Mouse (Mus musculus) CH12.LX (cell line): ENCODE results near the gene Olfr578. TPM values are rescaled to one million over a fixed set of nuclear protein-coding genes. Genes with fewer than 3 reads are reported as not detected.

Experiments used
- DNase-seq: peaks from one replicate; pipeline ENCODE4 v3.0.0-alpha.2; 2013; ENCODE audit errors: extremely low read depth
- H3K27ac ChIP-seq: 2 replicates; pipeline ENCODE4 v1.5.1; 2012; ENCODE audit warnings: low read depth, mild to moderate bottlenecking, control low read depth, moderate library complexity; ENCODE audit not compliant: insufficient read depth
- H3K27me3 ChIP-seq: replicated peaks from 2 replicates; pipeline ENCODE3; 2012; ENCODE audit warnings: inconsistent platforms
- H3K36me3 ChIP-seq, 2 experiments: replicated peaks in 1 of 2; 2 replicates each; pipeline versions ENCODE3 to v1.6.1; 2012; ENCODE audit warnings: inconsistent platforms in 1 of 2, low read length in 1 of 2, mild to moderate bottlenecking in 1 of 2, mixed read lengths in 1 of 2, moderate library complexity in 1 of 2; ENCODE audit not compliant: control insufficient read depth in 1 of 2, insufficient read depth in 1 of 2
- H3K4me1 ChIP-seq, 2 experiments: 2 replicates each; pipeline ENCODE4 v1.6.1; 2012; ENCODE audit warnings: inconsistent platforms in 1 of 2, moderate library complexity in 1 of 2; ENCODE audit not compliant: insufficient read depth in 2 of 2, control insufficient read depth in 1 of 2
- H3K4me2 ChIP-seq: 2 replicates; pipeline ENCODE4 v1.6.1; 2012; ENCODE audit warnings: low read depth, mild to moderate bottlenecking, control low read depth; ENCODE audit not compliant: poor library complexity, insufficient read depth, severe bottlenecking
- H3K4me3 ChIP-seq, 3 experiments: fragments of 150-350 bp in 1 of 3; sonication (generic) in 1 of 3; replicated peaks in 1 of 3; 2 replicates each; pipeline versions ENCODE3 to v1.5.1; 2011 to 2012; ENCODE audit warnings: low read depth in 2 of 3, low read length in 2 of 3, mild to moderate bottlenecking in 2 of 3, moderate library complexity in 2 of 3, control low read depth in 1 of 3, improper control_type of control experiment in 1 of 3, inconsistent platforms in 1 of 3, mixed read lengths in 1 of 3; ENCODE audit not compliant: poor library complexity in 1 of 3
- H3K79me2 ChIP-seq: replicated peaks from 2 replicates; pipeline ENCODE4 v1.6.1; 2012; ENCODE audit warnings: mild to moderate bottlenecking, moderate library complexity; ENCODE audit not compliant: control insufficient read depth, poor library complexity, insufficient read depth, severe bottlenecking; ENCODE audit errors: extremely low read depth
- H3K9ac ChIP-seq: 2 replicates; pipeline ENCODE4 v1.6.1; 2012; ENCODE audit warnings: low read depth, mild to moderate bottlenecking, control low read depth, moderate library complexity; ENCODE audit not compliant: insufficient read depth
- H3K9me3 ChIP-seq: replicated peaks from 2 replicates; pipeline ENCODE3; 2012; ENCODE audit warnings: low read length, inconsistent platforms, mixed read lengths
- BHLHE40 ChIP-seq: IDR thresholded peaks from 2 replicates; pipeline ENCODE4 v1.6.1; 2011; ENCODE audit warnings: mild to moderate bottlenecking, low read depth, low read length, improper control_type of control experiment
- E2F4 ChIP-seq: IDR thresholded peaks from 2 replicates; pipeline ENCODE4 v1.6.1; 2011; ENCODE audit warnings: low read depth, low read length, improper control_type of control experiment; ENCODE audit not compliant: insufficient replicate concordance
- ELF1 ChIP-seq: IDR thresholded peaks from 2 replicates; pipeline ENCODE4 v1.6.1; 2014; ENCODE audit warnings: low read depth, mild to moderate bottlenecking, inconsistent platforms, low read length, improper control_type of control experiment
- EP300 ChIP-seq: IDR thresholded peaks from 2 replicates; pipeline ENCODE4 v1.6.1; 2011; ENCODE audit warnings: low read length, improper control_type of control experiment
- ETS1 ChIP-seq: conservative IDR thresholded peaks from 2 replicates; pipeline ENCODE4 v1.6.1; 2012; ENCODE audit warnings: low read depth, mild to moderate bottlenecking, inconsistent platforms, low read length, improper control_type of control experiment, moderate library complexity
- HCFC1 ChIP-seq: IDR thresholded peaks from 2 replicates; pipeline ENCODE4 v1.6.1; 2012; ENCODE audit warnings: low read depth, mild to moderate bottlenecking, inconsistent platforms, low read length, improper control_type of control experiment
- IRF4 ChIP-seq: IDR thresholded peaks from 2 replicates; pipeline ENCODE4 v1.6.1; 2014; ENCODE audit warnings: low read depth, mild to moderate bottlenecking, inconsistent platforms, low read length, improper control_type of control experiment
- JUN ChIP-seq: IDR thresholded peaks from 2 replicates; pipeline ENCODE4 v1.6.1; 2011; ENCODE audit warnings: low read depth, mild to moderate bottlenecking, low read length, improper control_type of control experiment, moderate library complexity; ENCODE audit not compliant: insufficient read depth
- MXI1 ChIP-seq: IDR thresholded peaks from 2 replicates; pipeline ENCODE4 v1.6.1; 2011; ENCODE audit warnings: mild to moderate bottlenecking, low read depth, low read length, improper control_type of control experiment
- MYC ChIP-seq: IDR thresholded peaks from 2 replicates; pipeline ENCODE4 v1.6.1; 2011; ENCODE audit warnings: low read depth, mild to moderate bottlenecking, improper control_type of control experiment, low read length
- NELFE ChIP-seq: IDR thresholded peaks from 2 replicates; pipeline ENCODE4 v1.6.1; 2011; ENCODE audit warnings: low read depth, low read length, improper control_type of control experiment
- NRF1 ChIP-seq: IDR thresholded peaks from 2 replicates; pipeline ENCODE4 v1.6.1; 2014; ENCODE audit warnings: low read depth, mild to moderate bottlenecking, inconsistent platforms, low read length, improper control_type of control experiment, moderate library complexity
- POLR2A ChIP-seq: IDR thresholded peaks from 2 replicates; pipeline ENCODE4 v1.6.1; 2011; ENCODE audit warnings: low read depth, mild to moderate bottlenecking, improper control_type of control experiment, low read length
- SIN3A ChIP-seq: IDR thresholded peaks from 2 replicates; pipeline ENCODE4 v1.6.1; 2012; ENCODE audit warnings: low read length, improper control_type of control experiment, inconsistent platforms
- SMC3 ChIP-seq: IDR thresholded peaks from 2 replicates; pipeline ENCODE4 v1.6.1; 2011; ENCODE audit warnings: low read depth, low read length, improper control_type of control experiment
- UBTF ChIP-seq: IDR thresholded peaks from 2 replicates; pipeline ENCODE4 v1.6.1; 2012; ENCODE audit warnings: low read depth, mild to moderate bottlenecking, inconsistent platforms, low read length, improper control_type of control experiment, moderate library complexity
- ZKSCAN1 ChIP-seq: IDR thresholded peaks from 2 replicates; pipeline ENCODE4 v1.6.1; 2012; ENCODE audit warnings: low read depth, inconsistent platforms, low read length, improper control_type of control experiment, borderline replicate concordance
- ZNF384 ChIP-seq: IDR thresholded peaks from 2 replicates; pipeline ENCODE4 v1.6.1; 2012; ENCODE audit warnings: low read depth, low read length, improper control_type of control experiment, inconsistent platforms
- dilution Hi-C: fragments of 300-500 bp; cut with MboI; formaldehyde crosslinking; loops from 2 replicates; pipeline ENCODE4 v1.14.3; 2020; ENCODE audit warnings: low sequenced_read_pairs; ENCODE audit not compliant: extremely low pct_unique_long_range_greater_than_20kb, extremely low pct_ligation_motif_present
- in situ Hi-C: fragments of 300-500 bp; cut with MboI; formaldehyde crosslinking; loops from 3 replicates; pipeline ENCODE4 v1.14.3; 2019; ENCODE audit warnings: low sequenced_read_pairs, low pct_ligation_motif_present, low pct_unique_long_range_greater_than_20kb, mixed read lengths
- polyA plus RNA-seq: library from polyadenylated mRNA; unstranded; fragments of >175 nt; gene quantifications from 2 replicates; pipeline ENCODE4 v1.2.1, GENCODE M21; 2012; ENCODE audit warnings: low read depth; ENCODE audit not compliant: insufficient read length
- total RNA-seq, 2 experiments: library from RNA; depleted of rRNA; stranded (reverse); fragments of 300-350 nt in 1 of 2; fragments of >200 nt in 1 of 2; gene quantifications; 2 replicates each; pipeline ENCODE4 v1.2.3; 2012 to 2014

Gene Olfr578
- total and polyA plus RNA-seq, 3 experiments = not detected

- TF ChIP-seq ETS1 (no peak), SIN3A (no peak), BHLHE40 (no peak), UBTF (no peak), ZNF384 (no peak), MXI1 (no peak), E2F4 (no peak), EP300 (no peak), MYC (no peak), HCFC1 (no peak), JUN (no peak), ELF1 (no peak), POLR2A (no peak), IRF4 (no peak), ZKSCAN1 (no peak), NRF1 (no peak), NELFE (no peak), SMC3 (no peak)
- H3K4me3 ChIP-seq = no peak within 1 kb of the TSS
- H3K36me3 ChIP-seq = no peaks in the 10 kb centered on the region
- H3K4me2 ChIP-seq = no peak within 1 kb of the TSS
- no peak within 1 kb of the TSS for H3K27ac ChIP-seq
- no peak within 1 kb of the TSS for H3K9ac ChIP-seq
- no peaks in the 10 kb centered on the region for H3K79me2 ChIP-seq
- in situ Hi-C loops (no loop called here), dilution Hi-C loops (no loop called here)
- H3K27me3 ChIP-seq = no peaks in the 10 kb centered on the region
- DNase-seq = no peak
- no peaks in the 10 kb centered on the region for H3K4me1 ChIP-seq
- H3K9me3 ChIP-seq = no peaks in the 10 kb centered on the region
These were observed 46.6 kb downstream of the Olfr578 start, which contains the start of gene Olfr573-ps1 for GRCm38 (mm10) chr7:102942475-102942874. TSS of gene Olfr573-ps1 (minus strand) at chr7:102942575.

Other genes starting within 250 kb of the Olfr578 start
Only the 20 nearest of the 26 such genes appear.
- not detected in 2 replicates for gene Olfr564, start 185.8 kb downstream of the Olfr578 start, total RNA-seq (2012; rRNA removed)
- gene Olfr564, start 185.8 kb downstream of the Olfr578 start, total RNA-seq (2014; rRNA removed) = not detected in 2 replicates
- gene Olfr564, start 185.8 kb downstream of the Olfr578 start, polyA plus RNA-seq = not detected in 2 replicates
- not detected in 2 replicates for gene Olfr566, start 130.6 kb downstream of the Olfr578 start, total RNA-seq (2012; rRNA removed)
- gene Olfr566, start 130.6 kb downstream of the Olfr578 start, total RNA-seq (2014; rRNA removed) = not detected in 2 replicates
- gene Olfr566, start 130.6 kb downstream of the Olfr578 start, polyA plus RNA-seq = not detected in 2 replicates
- gene Olfr568, start 112.2 kb downstream of the Olfr578 start, total RNA-seq (2012; rRNA removed) = not detected in 2 replicates
- gene Olfr568, start 112.2 kb downstream of the Olfr578 start, total RNA-seq (2014; rRNA removed) = not detected in 2 replicates
- gene Olfr568, start 112.2 kb downstream of the Olfr578 start, polyA plus RNA-seq = not detected in 2 replicates
- not detected in 2 replicates for gene Olfr569, start 98.4 kb downstream of the Olfr578 start, total RNA-seq (2012; rRNA removed)
- gene Olfr569, start 98.4 kb downstream of the Olfr578 start, total RNA-seq (2014; rRNA removed) = not detected in 2 replicates
- gene Olfr569, start 98.4 kb downstream of the Olfr578 start, polyA plus RNA-seq = not detected in 2 replicates
- not detected in 2 replicates for gene Olfr570, start 94.7 kb downstream of the Olfr578 start, total RNA-seq (2012; rRNA removed)
- gene Olfr570, start 94.7 kb downstream of the Olfr578 start, total RNA-seq (2014; rRNA removed) = not detected in 2 replicates
- gene Olfr570, start 94.7 kb downstream of the Olfr578 start, polyA plus RNA-seq = not detected in 2 replicates
- not detected in 2 replicates for gene Olfr571, start 71.8 kb downstream of the Olfr578 start, total RNA-seq (2012; rRNA removed)
- not detected in 2 replicates for gene Olfr571, start 71.8 kb downstream of the Olfr578 start, total RNA-seq (2014; rRNA removed)
- not detected in 2 replicates for gene Olfr571, start 71.8 kb downstream of the Olfr578 start, polyA plus RNA-seq
- not detected in 2 replicates for gene Olfr572, start 64.9 kb downstream of the Olfr578 start, total RNA-seq (2012; rRNA removed)
- not detected in 2 replicates for gene Olfr572, start 64.9 kb downstream of the Olfr578 start, total RNA-seq (2014; rRNA removed)
- gene Olfr572, start 64.9 kb downstream of the Olfr578 start, polyA plus RNA-seq = not detected in 2 replicates
- gene Olfr573-ps1, start 46.7 kb downstream of the Olfr578 start, total RNA-seq (2012; rRNA removed) = not detected in 2 replicates
- gene Olfr573-ps1, start 46.7 kb downstream of the Olfr578 start, total RNA-seq (2014; rRNA removed) = not detected in 2 replicates
- gene Olfr573-ps1, start 46.7 kb downstream of the Olfr578 start, polyA plus RNA-seq = not detected in 2 replicates
- not detected in 2 replicates for gene Olfr574, start 40.9 kb downstream of the Olfr578 start, total RNA-seq (2012; rRNA removed)
- gene Olfr574, start 40.9 kb downstream of the Olfr578 start, total RNA-seq (2014; rRNA removed) = not detected in 2 replicates
- not detected in 2 replicates for gene Olfr574, start 40.9 kb downstream of the Olfr578 start, polyA plus RNA-seq
- gene Olfr575, start 30.5 kb downstream of the Olfr578 start, total RNA-seq (2012; rRNA removed) = not detected in 2 replicates
- not detected in 2 replicates for gene Olfr575, start 30.5 kb downstream of the Olfr578 start, total RNA-seq (2014; rRNA removed)
- gene Olfr575, start 30.5 kb downstream of the Olfr578 start, polyA plus RNA-seq = not detected in 2 replicates
- gene Olfr576, start 26.7 kb downstream of the Olfr578 start, total RNA-seq (2012; rRNA removed) = not detected in 2 replicates
- gene Olfr576, start 26.7 kb downstream of the Olfr578 start, total RNA-seq (2014; rRNA removed) = not detected in 2 replicates
- gene Olfr576, start 26.7 kb downstream of the Olfr578 start, polyA plus RNA-seq = not detected in 2 replicates
- gene Olfr577, start 13.4 kb downstream of the Olfr578 start, total RNA-seq (2012; rRNA removed) = not detected in 2 replicates
- not detected in 2 replicates for gene Olfr577, start 13.4 kb downstream of the Olfr578 start, total RNA-seq (2014; rRNA removed)
- not detected in 2 replicates for gene Olfr577, start 13.4 kb downstream of the Olfr578 start, polyA plus RNA-seq
- gene Olfr582, start 48.7 kb upstream of the Olfr578 start, total RNA-seq (2012; rRNA removed) = not detected in 2 replicates
- gene Olfr582, start 48.7 kb upstream of the Olfr578 start, total RNA-seq (2014; rRNA removed) = not detected in 2 replicates
- gene Olfr582, start 48.7 kb upstream of the Olfr578 start, polyA plus RNA-seq = not detected in 2 replicates
- gene Olfr583, start 62.0 kb upstream of the Olfr578 start, total RNA-seq (2012; rRNA removed) = not detected in 2 replicates
- gene Olfr583, start 62.0 kb upstream of the Olfr578 start, total RNA-seq (2014; rRNA removed) = not detected in 2 replicates
- gene Olfr583, start 62.0 kb upstream of the Olfr578 start, polyA plus RNA-seq = not detected in 2 replicates
- not detected in 2 replicates for gene Olfr584, start 92.6 kb upstream of the Olfr578 start, total RNA-seq (2012; rRNA removed)
- not detected in 2 replicates for gene Olfr584, start 92.6 kb upstream of the Olfr578 start, total RNA-seq (2014; rRNA removed)
- not detected in 2 replicates for gene Olfr584, start 92.6 kb upstream of the Olfr578 start, polyA plus RNA-seq
- not detected in 2 replicates for gene Olfr585, start 108.4 kb upstream of the Olfr578 start, total RNA-seq (2012; rRNA removed)
- gene Olfr585, start 108.4 kb upstream of the Olfr578 start, total RNA-seq (2014; rRNA removed) = not detected in 2 replicates
- gene Olfr585, start 108.4 kb upstream of the Olfr578 start, polyA plus RNA-seq = not detected in 2 replicates
- not detected in 2 replicates for gene Olfr586, start 136.3 kb upstream of the Olfr578 start, total RNA-seq (2012; rRNA removed)
- gene Olfr586, start 136.3 kb upstream of the Olfr578 start, total RNA-seq (2014; rRNA removed) = not detected in 2 replicates
- not detected in 2 replicates for gene Olfr586, start 136.3 kb upstream of the Olfr578 start, polyA plus RNA-seq
- not detected in 2 replicates for gene Olfr588-ps1, start 151.6 kb upstream of the Olfr578 start, total RNA-seq (2012; rRNA removed)
- not detected in 2 replicates for gene Olfr588-ps1, start 151.6 kb upstream of the Olfr578 start, total RNA-seq (2014; rRNA removed)
- not detected in 2 replicates for gene Olfr588-ps1, start 151.6 kb upstream of the Olfr578 start, polyA plus RNA-seq
- gene Olfr589, start 167.0 kb upstream of the Olfr578 start, total RNA-seq (2012; rRNA removed) = not detected in 2 replicates
- gene Olfr589, start 167.0 kb upstream of the Olfr578 start, total RNA-seq (2014; rRNA removed) = not detected in 2 replicates
- not detected in 2 replicates for gene Olfr589, start 167.0 kb upstream of the Olfr578 start, polyA plus RNA-seq
- not detected in 2 replicates for gene Olfr591, start 189.0 kb upstream of the Olfr578 start, total RNA-seq (2012; rRNA removed)
- not detected in 2 replicates for gene Olfr591, start 189.0 kb upstream of the Olfr578 start, total RNA-seq (2014; rRNA removed)
- gene Olfr591, start 189.0 kb upstream of the Olfr578 start, polyA plus RNA-seq = not detected in 2 replicates